Mouse (Mus musculus) urinary bladder, postnatal 0 days (tissue): ENCODE results near the gene Tll1. TPM values are rescaled to one million over a fixed set of nuclear protein-coding genes. Genes with fewer than 3 reads are reported as not detected.

Source experiments
- polyA plus RNA-seq: library from polyadenylated mRNA; unstranded; fragments of >200 nt; fragmentation: Nextera tagmentation; extraction: Ambion mirVana; gene quantifications from 2 replicates; pipeline ENCODE4 v1.2.1, GENCODE M21; 2015

Gene Tll1
- 0.53 and 0.83 TPM in 2 replicates for polyA plus RNA-seq

DNA sequence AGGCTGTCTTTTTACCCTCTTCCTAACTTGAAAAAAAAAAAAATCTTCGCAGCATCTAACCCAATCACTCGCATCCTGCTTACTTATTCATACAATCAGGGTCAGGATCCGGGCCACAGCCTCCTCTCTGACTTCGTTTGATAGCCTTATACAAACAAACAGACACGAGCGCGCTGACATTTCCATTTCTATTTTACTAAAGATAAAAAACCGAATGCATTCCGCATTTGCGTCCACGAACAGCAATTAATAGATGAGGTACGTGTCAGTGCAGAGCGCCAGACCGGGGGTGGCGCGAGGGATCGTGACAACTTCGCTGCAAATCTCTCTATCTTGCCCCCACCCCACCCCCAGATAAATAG lies at the start of gene Tll1:
Gene Tll1 (minus strand): TSS at position 248 of the 362 bp plus-strand sequence.

